Mouse (Mus musculus): ENCODE measurements around the gene Lrrk1.

DNA sequence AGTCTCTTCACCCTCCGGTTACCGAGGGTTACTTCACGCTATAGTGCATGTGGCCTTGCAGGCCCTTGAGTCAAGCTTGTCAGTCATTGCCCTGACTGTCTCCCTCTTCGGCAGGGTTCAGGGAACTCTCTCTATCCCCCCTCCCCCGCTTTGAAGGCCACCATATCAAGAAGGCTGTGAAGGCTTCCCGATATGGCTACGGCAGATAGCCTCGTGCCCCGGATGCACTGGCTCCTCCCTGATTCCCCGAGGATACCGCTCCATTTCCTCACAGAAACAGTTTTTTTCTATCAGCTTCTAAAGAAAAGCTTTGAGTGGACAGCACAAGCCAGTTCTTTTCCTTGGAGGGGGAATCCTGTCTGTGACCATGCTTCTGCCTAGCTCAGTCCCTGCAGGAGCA is 17.4 kb upstream of the Lrrk1 start:
- TF ChIP-seq CTCF (IDR thresholded peaks at IDR 0.05; ENCODE audit: insufficient read depth, low read length) (no peak), POLR2A (IDR thresholded peaks at IDR 0.05; ENCODE audit: borderline replicate concordance, extremely low read depth, low read depth, low read length) (no peak)
